Mouse (Mus musculus) layer of hippocampus, postnatal 36 days (tissue): ENCODE data around the gene Mex3a. TPM values are rescaled to one million over a fixed set of nuclear protein-coding genes. Genes with fewer than 3 reads are reported as not detected.

Source experiments
- DNase-seq, 2 experiments: peaks; one replicate each; pipeline ENCODE4 v3.0.0; 2022
- total RNA-seq, 2 experiments: library from RNA; stranded (reverse); gene quantifications; 2 replicates each; pipeline ENCODE4 v1.2.3; 2021

The Mex3a gene
- total RNA-seq, 2 experiments from 2014 or later, result 4.0 to 4.4 TPM

DNA sequence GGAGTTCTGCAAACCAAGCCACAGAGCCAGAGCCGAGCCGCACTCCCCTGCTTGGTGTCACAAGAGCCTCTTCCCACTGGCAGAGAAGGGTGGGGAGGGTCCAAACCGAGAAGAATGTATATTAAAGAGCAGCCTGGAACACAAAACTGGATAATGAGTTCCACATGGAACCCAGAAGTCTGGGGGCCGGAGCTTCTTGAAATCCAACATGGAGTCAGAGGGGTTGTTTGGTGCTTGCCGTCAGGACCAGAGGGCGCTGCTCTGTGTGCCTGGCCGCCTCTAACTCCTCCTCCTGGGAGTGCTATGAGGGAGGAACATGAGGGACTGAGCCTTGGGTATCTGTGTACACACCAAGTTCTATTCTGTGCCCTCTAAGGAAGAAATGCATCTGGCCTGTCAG, 26.4 kb upstream of the Mex3a start:
- DNase-seq, result no peak

- DNase-seq, result no peak
Observed at GRCm38 (mm10) chr3:88509250-88509649, 22.9 kb upstream of the Mex3a start.

- DNase-seq, result peak; percentile 87 to 88
Observed at GRCm38 (mm10) chr3:88509692-88510420, 22.3 kb upstream of the Mex3a start, which contains the start of gene Lmna. TSS of gene Lmna (minus strand) at chr3:88509956.

GRCm38 (mm10) chr3:88510421-88511289, 21.5 kb upstream of the Mex3a start:
- no peak for DNase-seq

- DNase-seq, result no peak
Observed at GRCm38 (mm10) chr3:88511559-88511958, 20.6 kb upstream of the Mex3a start.

DNA sequence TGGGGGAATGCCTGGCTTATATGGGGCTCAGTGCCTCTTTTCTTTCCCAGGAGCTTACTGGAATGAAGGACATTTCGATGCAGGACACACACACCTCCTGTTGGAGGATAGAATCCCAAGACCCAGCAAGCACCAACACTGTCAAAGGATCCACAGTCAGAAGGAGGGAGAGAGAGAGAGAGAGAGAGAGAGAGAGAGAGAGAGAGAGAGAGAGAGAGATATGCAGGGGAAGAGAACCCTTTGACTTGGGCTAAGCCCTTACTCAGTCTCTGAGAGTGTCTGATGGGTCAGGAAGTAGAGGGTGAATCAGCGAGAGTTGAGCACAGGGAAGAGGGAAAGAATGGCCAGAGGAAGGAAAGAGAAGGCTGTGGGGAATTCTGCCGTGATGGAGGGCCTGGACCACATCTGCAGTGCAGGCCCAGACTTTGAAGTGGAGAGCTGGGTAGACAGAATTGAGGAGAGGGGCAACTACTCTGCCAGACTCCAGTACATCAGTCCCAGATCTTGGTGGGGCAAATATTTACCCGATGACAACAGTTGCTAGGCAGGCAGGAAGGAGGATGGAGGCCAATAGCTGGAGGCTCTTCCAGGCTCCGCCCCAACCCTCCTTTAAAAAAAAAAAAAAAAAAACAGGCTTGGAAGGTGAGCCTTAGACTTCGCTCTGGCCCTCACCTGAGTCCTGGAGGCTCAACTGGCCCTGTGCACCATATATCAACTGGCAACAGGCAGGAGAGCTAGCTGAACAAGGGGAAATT, 19.9 kb upstream of the Mex3a start:
- no peak for DNase-seq

DNA sequence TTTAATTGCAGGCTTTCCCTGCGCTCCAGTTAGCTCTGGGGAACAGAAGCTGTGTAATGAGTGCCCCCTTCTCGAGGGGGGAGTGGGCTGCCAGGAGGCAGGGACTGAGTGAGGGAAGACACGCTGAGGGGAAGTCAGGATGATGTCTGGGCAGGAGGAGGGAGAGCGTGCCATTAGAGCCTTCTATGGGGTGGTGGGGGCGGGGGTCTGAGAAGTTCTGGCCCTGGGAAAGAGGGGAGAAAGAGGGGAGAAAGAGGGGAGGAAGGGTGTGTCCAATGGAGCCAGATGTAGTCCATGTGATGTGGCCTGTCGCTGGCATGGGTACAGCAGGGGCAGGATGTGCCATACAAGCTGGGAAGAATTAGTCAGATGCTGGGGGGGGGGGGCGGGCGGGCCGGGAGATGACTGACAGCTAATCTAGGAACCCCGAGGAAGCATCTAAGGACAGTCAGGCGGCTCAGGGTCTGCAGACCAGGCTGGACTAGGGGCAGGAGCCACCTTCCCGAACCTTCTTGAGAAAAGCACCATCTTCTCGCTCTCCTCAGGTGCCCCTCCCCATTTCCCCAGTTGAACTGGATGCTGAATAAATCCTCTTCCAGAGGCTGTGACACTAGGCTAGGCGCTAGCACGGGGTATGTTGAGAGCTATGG, 19.2 kb upstream of the Mex3a start:
- no peak for DNase-seq

GRCm38 (mm10) chr3:88513546-88514115, 18.6 kb upstream of the Mex3a start:
- DNase-seq, result no peak

GRCm38 (mm10) chr3:88514231-88515094, 17.7 kb upstream of the Mex3a start:
- DNase-seq, result no peak

GRCm38 (mm10) chr3:88515095-88515386, 17.2 kb upstream of the Mex3a start:
- no peak for DNase-seq

DNA sequence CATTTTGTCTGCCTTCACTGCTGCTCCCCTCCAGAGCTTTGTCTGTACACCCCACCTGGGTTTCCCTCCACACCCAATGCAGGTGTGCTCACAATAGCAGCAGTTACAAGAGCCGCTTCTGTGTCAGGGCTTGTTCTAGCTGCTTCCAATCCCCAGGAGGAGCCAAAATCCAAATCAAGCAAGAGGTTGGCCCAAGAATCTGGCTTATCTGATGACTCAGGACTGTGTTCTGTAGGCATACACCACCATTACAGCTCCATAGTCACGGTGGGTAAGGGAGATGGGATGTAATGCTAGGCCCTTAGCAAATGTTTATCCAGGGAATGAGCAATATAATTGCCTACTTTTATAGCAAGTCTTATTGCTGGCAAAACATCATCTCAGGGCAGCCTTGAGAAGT, 15.8 kb upstream of the Mex3a start:
- DNase-seq, result no peak

DNA sequence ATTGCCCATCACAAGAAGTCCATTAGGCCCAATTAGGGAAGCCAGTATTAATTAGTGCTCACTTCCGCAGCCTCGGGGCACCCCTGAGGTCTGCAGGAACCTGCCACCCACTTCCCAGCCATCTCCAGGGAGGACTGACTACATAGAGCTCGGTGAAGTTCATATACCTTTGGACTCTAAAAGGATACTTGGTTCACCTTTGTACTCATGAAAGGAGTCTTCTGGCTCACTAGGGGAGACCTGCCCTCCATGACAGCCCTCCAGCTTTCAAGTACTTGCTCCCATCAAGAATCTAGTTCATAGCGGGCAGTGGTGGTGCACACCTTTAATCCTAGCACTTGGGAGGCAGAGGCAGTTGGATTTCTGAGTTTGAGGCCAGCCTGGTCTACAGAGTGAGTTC, 13.8 kb upstream of the Mex3a start:
- no peak for DNase-seq

- no peak for DNase-seq
Observed at GRCm38 (mm10) chr3:88520078-88520477, 12.1 kb upstream of the Mex3a start.

GRCm38 (mm10) chr3:88521156-88521555, 11.0 kb upstream of the Mex3a start:
- DNase-seq, result no peak

DNA sequence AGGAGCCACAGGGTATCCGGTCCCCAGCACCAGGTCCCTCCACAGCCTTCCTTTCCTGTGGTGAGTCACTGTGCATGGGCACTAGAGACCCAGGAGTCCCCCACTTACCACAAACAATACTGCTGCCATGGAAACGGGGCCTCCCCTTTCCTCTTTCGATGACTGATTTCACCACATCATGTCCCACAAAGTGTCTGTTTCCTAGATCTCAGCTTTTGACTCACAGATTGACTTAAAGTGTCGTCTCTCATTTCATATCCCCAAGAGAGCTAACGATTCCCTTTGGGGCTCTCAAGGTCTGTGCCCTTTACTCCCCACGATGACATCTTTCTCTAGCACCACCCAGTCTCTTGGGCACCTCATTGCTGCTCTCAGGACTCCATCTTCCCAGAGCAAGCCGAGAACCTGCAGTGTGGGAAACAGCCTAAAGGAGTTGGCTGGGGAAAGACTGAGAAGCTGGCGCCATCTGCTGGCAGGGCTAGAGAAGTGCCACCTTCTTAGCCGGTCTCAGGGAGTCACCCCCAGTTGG, 10.3 kb upstream of the Mex3a start:
- DNase-seq, result peak; percentile 48 to 57

DNA sequence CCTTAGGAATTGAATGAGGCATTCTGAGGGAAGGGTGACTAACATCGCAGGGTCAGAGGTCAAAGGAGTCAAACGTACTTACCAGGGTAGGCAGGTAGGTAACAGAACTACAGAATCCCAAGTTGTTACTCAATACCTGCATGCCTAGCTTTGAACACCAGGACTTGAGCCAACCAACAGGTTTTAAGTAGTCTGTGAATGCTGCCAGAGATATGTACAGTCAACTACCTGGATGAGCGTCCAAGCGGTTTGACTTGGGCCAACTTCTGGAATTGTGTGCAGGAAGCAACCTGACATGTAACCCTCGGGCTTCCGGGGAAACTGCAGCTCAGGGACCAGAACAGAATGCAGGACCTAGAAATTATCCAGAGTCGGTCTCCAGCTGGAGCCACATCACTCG, 9.2 kb upstream of the Mex3a start:
- DNase-seq, result no peak

DNA sequence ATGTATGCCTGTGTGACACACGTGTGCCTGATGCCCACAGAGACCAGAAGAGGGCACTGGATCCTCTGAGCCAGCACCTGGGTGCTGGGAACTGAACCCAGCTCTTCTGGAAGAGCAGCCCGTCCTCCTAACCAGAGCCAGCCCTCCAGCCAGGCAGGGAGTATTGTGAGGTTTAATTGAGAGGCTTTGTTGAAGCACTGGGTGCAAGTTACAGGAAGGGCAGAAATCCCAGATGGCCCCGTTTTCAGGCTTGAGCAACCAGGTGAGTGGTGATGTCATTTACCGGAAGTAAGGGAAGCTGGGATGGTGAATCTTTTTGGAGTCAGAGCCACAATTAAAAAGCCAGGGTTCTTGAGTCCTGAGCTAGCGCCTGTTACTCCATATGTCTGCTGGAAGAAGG, 7.2 kb upstream of the Mex3a start:
- no peak for DNase-seq

- DNase-seq, result peak; percentile 70 to 76
Observed at GRCm38 (mm10) chr3:88526157-88527131, 5.8 kb upstream of the Mex3a start.

- DNase-seq, result no peak
Observed at GRCm38 (mm10) chr3:88527565-88527964, 4.6 kb upstream of the Mex3a start.

DNA sequence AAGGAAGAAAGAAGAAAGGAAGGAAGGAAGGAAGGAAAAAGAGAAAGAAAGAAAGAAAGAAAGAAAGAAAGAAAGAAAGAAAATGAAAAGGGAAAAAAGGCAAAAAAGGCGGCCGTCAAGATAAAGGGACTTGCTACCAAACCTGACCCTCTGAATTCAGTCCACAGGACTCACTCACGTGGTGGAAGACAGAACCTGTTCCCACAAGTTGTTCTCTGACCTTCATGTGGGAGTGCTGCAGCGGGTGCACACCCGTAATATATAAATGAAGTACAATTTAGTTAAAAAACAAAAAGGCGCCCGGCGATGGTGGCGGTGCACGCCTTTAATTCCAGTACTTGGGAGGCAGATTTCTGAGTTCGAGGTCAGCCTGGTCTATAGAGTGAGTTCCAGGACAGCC, 3.5 kb upstream of the Mex3a start:
- no peak for DNase-seq
